Mouse (Mus musculus) stomach, embryonic 16.5 days (tissue): ENCODE data around the gene Commd3. TPM values are rescaled to one million over a fixed set of nuclear protein-coding genes. Genes with fewer than 3 reads are reported as not detected.

ENCODE experiments used
- ATAC-seq: fragments of 200-750 bp; cut with Nextera tagmentation; 2 replicates; pipeline ENCODE4 v1.8.0; 2017; ENCODE audit warnings: moderate number of reproducible peaks, moderate TSS enrichment; ENCODE audit not compliant: insufficient read depth, low FRiP score
- H3K27ac ChIP-seq: fragments of 300-500 bp; sonication (generic); 2 replicates; pipeline ENCODE4 v1.5.1; 2014; ENCODE audit warnings: low read length
- H3K27me3 ChIP-seq: fragments of 300-500 bp; sonication (generic); 2 replicates; pipeline ENCODE4 v1.6.1; 2014; ENCODE audit warnings: low read length, control low read depth, mixed read lengths; ENCODE audit not compliant: control insufficient read depth, insufficient read depth
- H3K36me3 ChIP-seq: fragments of 300-500 bp; sonication (generic); 2 replicates; pipeline ENCODE4 v1.6.1; 2014; ENCODE audit warnings: low read length; ENCODE audit not compliant: control insufficient read depth, insufficient read depth
- H3K4me1 ChIP-seq: fragments of 300-500 bp; sonication (generic); 2 replicates; pipeline ENCODE4 v1.6.1; 2014; ENCODE audit warnings: low read length, control low read depth, mixed read lengths; ENCODE audit not compliant: control insufficient read depth, insufficient read depth
- H3K4me2 ChIP-seq: fragments of 300-500 bp; sonication (generic); 2 replicates; pipeline ENCODE4 v1.6.1; 2014; ENCODE audit warnings: low read depth, low read length, mixed read lengths
- H3K4me3 ChIP-seq: fragments of 300-500 bp; sonication (generic); replicated peaks from 2 replicates; pipeline ENCODE4 v1.5.1; 2014; ENCODE audit warnings: mild to moderate bottlenecking, low read length
- H3K9ac ChIP-seq: fragments of 300-500 bp; sonication (generic); 2 replicates; pipeline ENCODE4 v1.6.1; 2014; ENCODE audit warnings: low read length
- H3K9me3 ChIP-seq: fragments of 300-500 bp; sonication (generic); replicated peaks from 2 replicates; pipeline ENCODE4 v1.6.1; 2016; ENCODE audit warnings: low read length, control low read depth; ENCODE audit not compliant: control insufficient read depth
- WGBS: fragments of 180-500 bp; shearing (Covaris S2); extraction: QIAGEN DNeasy Blood & Tissue Kit; methylation state at CpG from one replicate; pipeline ENCODE4 v1.1.7; 2014; 5-methylcytosine and 5-hydroxymethylcytosine counted together
- polyA plus RNA-seq: library from polyadenylated mRNA; unstranded; fragments of >200 nt; fragmentation: Nextera tagmentation; extraction: Ambion mirVana; gene quantifications from 2 replicates; pipeline ENCODE4 v1.2.1, GENCODE M21; 2015

The Commd3 gene
- polyA plus RNA-seq, 1 experiment from 2014 or later, result 214 TPM

DNA sequence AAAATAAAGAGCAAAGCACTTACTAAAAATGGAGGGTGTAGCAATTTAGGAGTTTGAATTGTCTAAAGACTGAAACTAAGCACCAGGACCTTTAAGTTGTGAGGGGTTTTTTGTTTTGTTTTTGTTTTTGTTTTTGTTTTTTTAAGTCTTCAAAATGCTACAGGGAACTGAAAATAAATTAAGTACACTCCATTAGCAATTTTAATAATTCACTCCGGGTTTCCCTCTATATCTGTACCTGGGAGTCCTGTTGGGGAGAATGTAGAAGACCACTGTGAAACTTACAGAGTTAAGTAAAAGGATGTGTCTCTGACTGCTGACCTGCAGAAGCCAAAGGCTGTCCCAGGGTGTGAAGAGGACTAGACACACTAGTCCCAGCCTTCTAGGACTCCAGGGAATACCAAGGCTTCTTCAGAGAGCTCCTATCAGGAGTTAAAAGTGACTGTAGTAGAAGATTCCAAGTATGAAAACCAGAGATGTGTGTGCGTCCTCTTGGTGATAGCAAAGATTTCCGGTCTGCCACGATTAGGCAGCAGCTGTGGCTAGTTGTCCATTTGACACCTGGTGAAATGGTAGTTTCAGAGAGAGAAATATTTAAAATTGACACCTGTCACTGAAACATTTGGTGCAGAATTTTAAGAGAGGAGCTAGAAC, 25.5 kb downstream of the Commd3 start:
- no peak overlapping the region for H3K27ac ChIP-seq
- no peak overlapping the region for H3K4me2 ChIP-seq
- 4% methylated on average over 4 of the region's 4 CpGs for WGBS
- ATAC-seq, result no peak
- H3K27me3 ChIP-seq, result peaks cover 54% of the 10 kb centered on the region
- H3K4me3 ChIP-seq, result no peak overlapping the region
- peaks cover 10% of the 10 kb centered on the region for H3K4me1 ChIP-seq
- H3K9ac ChIP-seq, result no peak overlapping the region
- no peaks in the 10 kb centered on the region for H3K9me3 ChIP-seq
- no peaks in the 10 kb centered on the region for H3K36me3 ChIP-seq

DNA sequence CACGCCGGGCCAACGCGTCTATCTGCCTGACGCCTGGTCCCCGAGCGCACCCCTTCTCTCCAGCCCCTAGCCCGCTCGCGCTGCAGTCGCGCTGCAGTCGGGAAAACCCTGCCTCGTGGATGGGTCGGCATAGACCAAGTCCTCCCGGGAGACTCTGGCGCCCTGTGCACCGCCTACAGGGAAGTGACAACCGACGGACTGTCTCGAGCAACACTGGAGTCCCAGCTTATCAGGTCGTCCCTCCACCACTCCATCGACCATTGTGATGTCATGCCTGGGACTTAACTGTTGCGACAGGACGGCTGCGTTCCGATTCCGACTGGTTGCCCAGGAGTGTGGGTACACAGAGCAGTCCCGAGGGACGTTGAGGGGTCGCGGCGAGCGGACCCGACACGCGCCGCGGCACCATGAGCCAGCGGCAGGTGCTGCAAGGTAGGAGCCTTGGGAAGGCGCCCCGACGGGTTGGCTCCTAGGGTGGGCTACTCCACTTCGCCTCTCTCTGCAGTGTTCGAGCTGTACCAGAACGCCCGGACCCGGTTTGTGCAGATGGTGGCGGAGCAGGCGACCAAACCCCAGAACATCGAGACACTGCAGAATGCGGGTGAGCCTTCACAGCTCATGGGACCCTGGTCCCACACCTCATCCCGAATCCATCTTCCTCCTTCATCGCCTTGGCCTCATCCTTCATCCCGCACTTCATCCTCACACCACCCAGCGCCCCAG, 26.6 kb downstream of the Commd3 start:
- Histone ChIP-seq H3K36me3 (no peaks in the 10 kb centered on the region), H3K4me2 (peak overlapping the region; percentile 36), H3K9me3 (no peaks in the 10 kb centered on the region), H3K4me3 (peak overlapping the region; percentile 26), H3K27ac (no peak overlapping the region), H3K4me1 (peaks cover 10% of the 10 kb centered on the region), H3K27me3 (peaks cover 54% of the 10 kb centered on the region), H3K9ac (no peak overlapping the region)
- WGBS, result 2% methylated on average over 56 of the region's 56 CpGs
- no peak for ATAC-seq

DNA sequence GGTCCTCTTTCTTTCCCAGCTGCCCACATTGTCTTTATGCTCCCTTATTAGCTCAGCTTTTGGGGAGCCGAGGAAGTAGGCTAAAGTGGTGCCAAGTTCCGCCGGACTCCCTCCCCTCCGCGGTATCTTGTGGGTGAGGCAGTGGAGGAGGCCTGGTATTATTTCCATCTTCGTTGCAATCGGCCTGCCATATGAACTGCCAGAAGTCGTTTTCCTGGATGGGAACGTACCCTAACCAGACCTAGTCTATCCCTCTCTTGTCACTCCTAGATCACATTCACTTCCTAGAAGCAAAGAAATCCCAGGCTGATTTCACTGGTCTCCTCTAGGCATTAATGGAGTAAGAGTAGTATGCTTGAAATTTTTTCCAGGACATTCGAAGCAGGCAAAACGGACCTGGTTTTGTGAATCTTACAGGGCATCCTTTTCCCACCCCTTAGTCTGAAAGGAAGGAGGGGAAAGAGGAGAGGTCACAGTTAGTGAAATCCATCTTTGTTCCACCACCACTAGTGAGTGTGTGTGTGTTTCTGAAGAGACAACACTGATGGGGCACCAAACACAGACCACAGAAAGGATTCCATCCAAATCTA, 27.3 kb downstream of the Commd3 start:
- peaks cover 54% of the 10 kb centered on the region for H3K27me3 ChIP-seq
- H3K36me3 ChIP-seq, result no peaks in the 10 kb centered on the region
- no peak overlapping the region for H3K9ac ChIP-seq
- H3K27ac ChIP-seq, result no peak overlapping the region
- no peak overlapping the region for H3K4me3 ChIP-seq
- no peak for ATAC-seq
- no peaks in the 10 kb centered on the region for H3K9me3 ChIP-seq
- WGBS, result 3% methylated on average over 11 of the region's 11 CpGs
- no peak overlapping the region for H3K4me2 ChIP-seq
- H3K4me1 ChIP-seq, result peaks cover 10% of the 10 kb centered on the region

DNA sequence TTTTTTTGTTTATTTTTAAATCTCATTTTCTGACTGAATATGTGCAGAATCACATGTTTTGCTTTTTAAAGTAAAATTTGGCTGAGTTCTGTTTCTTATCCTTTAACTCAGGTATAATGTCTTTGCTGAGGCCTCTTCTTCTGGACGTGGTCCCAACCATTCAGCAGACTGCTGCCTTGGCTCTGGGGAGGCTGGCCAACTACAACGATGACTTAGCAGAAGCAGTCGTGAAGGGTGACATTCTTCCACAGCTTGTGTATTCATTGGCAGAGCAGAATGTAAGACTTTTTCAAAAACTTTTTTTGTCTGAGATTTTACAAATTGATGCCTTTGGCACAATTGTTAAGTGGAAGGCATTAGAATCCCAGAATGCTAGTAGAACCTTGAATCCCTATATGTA, 38.2 kb downstream of the Commd3 start:
- no peaks in the 10 kb centered on the region for H3K9me3 ChIP-seq
- no peak for ATAC-seq
- H3K4me3 ChIP-seq, result no peak overlapping the region
- 60% methylated on average over 3 of the region's 3 CpGs for WGBS
- no peak overlapping the region for H3K4me2 ChIP-seq
- H3K36me3 ChIP-seq, result no peaks in the 10 kb centered on the region
- H3K27me3 ChIP-seq, result no peaks in the 10 kb centered on the region; the same call in 1 of the 2 replicates
- H3K27ac ChIP-seq, result no peak overlapping the region
- H3K4me1 ChIP-seq, result no peaks in the 10 kb centered on the region
- H3K9ac ChIP-seq, result no peak overlapping the region

DNA sequence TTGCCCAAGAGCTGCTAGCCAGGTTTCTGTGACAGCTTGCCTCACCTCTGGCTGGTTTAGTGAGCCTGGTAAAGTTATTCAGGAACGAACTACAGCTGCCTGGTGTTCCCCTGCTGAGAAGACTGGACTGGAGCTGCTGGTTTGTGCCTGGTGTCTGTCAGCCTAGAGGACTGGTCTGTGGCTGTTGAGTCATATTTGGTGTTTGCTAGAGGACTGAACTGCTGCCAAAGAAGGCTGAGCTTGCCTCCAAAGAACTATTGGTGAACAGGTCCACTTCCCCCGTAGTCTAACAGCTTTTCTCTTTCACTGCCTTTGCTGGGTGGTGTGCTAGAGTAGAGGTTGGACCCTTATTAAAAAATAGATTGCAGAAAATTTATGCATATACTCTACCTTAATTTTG, 40.9 kb downstream of the Commd3 start:
- H3K4me1 ChIP-seq, result no peaks in the 10 kb centered on the region
- no peak overlapping the region for H3K27ac ChIP-seq
- H3K4me2 ChIP-seq, result no peak overlapping the region
- WGBS, result 69% methylated on average over 2 of the region's 2 CpGs
- no peak for ATAC-seq
- no peaks in the 10 kb centered on the region; the same call in 1 of the 2 replicates for H3K27me3 ChIP-seq
- H3K36me3 ChIP-seq, result no peaks in the 10 kb centered on the region
- H3K9ac ChIP-seq, result no peak overlapping the region
- H3K9me3 ChIP-seq, result no peaks in the 10 kb centered on the region
- H3K4me3 ChIP-seq, result no peak overlapping the region

DNA sequence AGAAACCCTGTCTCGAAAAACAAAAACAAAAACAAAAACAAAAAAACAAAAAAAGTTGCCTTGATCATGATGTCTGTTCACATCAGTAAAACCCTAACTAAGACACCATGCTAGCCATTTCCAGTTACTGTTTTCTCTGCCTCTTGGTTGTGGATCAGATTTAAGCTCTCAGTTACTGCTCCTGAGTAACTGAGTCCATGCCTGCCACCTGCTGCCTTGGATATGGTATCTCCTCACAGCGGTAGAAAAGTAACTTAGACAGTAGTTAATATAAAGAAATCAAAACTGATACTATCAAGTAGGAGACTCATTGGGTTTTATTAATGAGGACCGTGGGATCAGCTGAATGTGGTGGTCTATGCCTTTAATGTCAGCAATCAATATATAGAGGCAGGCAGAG, 42.2 kb downstream of the Commd3 start:
- no peak overlapping the region for H3K4me2 ChIP-seq
- no peaks in the 10 kb centered on the region for H3K9me3 ChIP-seq
- no peak for ATAC-seq
- H3K36me3 ChIP-seq, result no peaks in the 10 kb centered on the region
- WGBS, result 77% methylated on average over 3 of the region's 3 CpGs
- H3K4me3 ChIP-seq, result no peak overlapping the region
- H3K9ac ChIP-seq, result no peak overlapping the region
- H3K27me3 ChIP-seq, result no peaks in the 10 kb centered on the region; the same call in 1 of the 2 replicates
- H3K27ac ChIP-seq, result no peak overlapping the region
- no peaks in the 10 kb centered on the region for H3K4me1 ChIP-seq

DNA sequence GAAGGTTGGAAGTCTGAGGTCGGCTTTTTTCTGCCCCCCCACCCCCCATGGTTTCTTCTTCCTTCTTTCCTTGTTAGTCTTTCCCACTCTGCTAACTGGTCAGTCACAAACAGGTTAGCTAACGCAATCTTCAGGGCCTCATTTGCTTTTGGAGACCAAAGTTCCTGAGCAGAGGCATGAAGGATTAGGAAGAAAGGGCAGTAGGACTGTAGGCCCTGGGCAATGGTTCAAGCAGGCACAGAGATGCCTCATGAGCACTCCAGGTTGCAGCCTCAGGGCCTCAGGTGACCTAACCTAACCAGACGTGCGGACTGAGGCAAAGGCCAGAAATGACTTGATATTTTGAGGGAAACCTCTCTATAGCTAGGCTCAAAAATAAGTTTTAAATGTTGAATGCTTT, 46.3 kb downstream of the Commd3 start:
- no peak overlapping the region for H3K27ac ChIP-seq
- H3K4me1 ChIP-seq, result no peaks in the 10 kb centered on the region
- no peak overlapping the region for H3K4me3 ChIP-seq
- no peak overlapping the region for H3K9ac ChIP-seq
- H3K4me2 ChIP-seq, result no peak overlapping the region
- ATAC-seq, result no peak
- H3K36me3 ChIP-seq, result no peaks in the 10 kb centered on the region
- no peaks in the 10 kb centered on the region for H3K9me3 ChIP-seq
- 78% methylated on average over 4 of the region's 4 CpGs for WGBS
- no peaks in the 10 kb centered on the region for H3K27me3 ChIP-seq

DNA sequence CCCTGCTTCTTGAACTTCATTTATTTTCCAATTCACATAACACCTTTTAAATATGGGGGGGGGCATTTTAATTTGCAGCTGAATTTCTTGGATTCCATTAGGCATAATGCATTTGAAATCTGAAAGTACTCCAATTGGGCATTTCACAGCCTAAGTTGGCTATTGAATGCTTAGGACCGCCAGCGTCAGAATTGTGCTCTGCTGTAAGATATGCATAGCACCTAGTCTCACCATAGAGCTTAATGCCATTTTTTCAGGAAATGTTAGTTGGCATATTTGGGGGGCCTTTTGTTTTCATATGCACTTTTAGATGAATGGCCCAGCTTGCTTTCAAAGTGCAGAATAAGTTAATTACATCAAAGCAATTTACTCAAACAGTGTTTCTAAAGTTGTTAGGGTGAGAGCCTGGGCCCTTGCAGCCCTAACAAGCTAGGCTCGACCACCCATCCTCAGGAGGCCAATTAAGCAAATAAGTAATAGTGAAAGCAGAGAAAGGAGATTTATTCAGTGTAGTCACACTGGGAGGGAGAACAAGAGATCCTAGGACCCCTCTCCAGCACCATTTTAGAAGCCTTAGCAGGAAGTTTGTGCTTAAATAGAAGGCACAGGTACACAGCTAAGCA, 50.1 kb downstream of the Commd3 start:
- H3K4me2 ChIP-seq, result no peak overlapping the region
- H3K27ac ChIP-seq, result no peak overlapping the region
- H3K27me3 ChIP-seq, result no peaks in the 10 kb centered on the region
- no peaks in the 10 kb centered on the region for H3K9me3 ChIP-seq
- no peaks in the 10 kb centered on the region for H3K36me3 ChIP-seq
- no peak for ATAC-seq
- no peak overlapping the region for H3K4me3 ChIP-seq
- H3K9ac ChIP-seq, result no peak overlapping the region
- H3K4me1 ChIP-seq, result no peaks in the 10 kb centered on the region
- WGBS, result 62% methylated on average over 3 of the region's 3 CpGs

DNA sequence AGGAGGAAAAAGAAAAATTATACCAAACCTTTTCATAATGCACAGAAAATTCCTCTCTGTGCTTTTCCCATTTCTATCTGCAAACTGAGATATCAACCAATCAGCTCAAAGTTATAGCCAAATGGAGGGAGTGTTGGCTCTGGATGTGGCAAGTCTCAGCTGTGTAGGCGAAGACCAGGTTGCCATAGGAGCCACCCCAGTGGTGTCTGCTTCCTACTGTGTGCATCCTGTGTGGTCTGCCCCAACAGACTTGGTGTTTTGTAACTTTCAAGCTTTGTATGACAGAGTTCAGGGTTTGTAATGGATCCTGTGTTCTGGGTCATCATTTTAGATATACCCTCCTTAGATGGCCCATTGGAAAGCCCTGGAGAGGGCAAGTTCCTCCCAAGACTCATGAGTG, 52.3 kb downstream of the Commd3 start:
- no peak overlapping the region for H3K4me3 ChIP-seq
- H3K27me3 ChIP-seq, result no peaks in the 10 kb centered on the region
- H3K9me3 ChIP-seq, result no peaks in the 10 kb centered on the region
- H3K27ac ChIP-seq, result no peak overlapping the region
- H3K36me3 ChIP-seq, result no peaks in the 10 kb centered on the region
- no peak for ATAC-seq
- H3K4me2 ChIP-seq, result no peak overlapping the region
- H3K9ac ChIP-seq, result no peak overlapping the region
- H3K4me1 ChIP-seq, result no peaks in the 10 kb centered on the region
- 83% methylated on average over 1 of the region's 1 CpGs for WGBS
